8 mouse cellular contexts compared by ENCODE assay signal in the genomic region with DNA sequence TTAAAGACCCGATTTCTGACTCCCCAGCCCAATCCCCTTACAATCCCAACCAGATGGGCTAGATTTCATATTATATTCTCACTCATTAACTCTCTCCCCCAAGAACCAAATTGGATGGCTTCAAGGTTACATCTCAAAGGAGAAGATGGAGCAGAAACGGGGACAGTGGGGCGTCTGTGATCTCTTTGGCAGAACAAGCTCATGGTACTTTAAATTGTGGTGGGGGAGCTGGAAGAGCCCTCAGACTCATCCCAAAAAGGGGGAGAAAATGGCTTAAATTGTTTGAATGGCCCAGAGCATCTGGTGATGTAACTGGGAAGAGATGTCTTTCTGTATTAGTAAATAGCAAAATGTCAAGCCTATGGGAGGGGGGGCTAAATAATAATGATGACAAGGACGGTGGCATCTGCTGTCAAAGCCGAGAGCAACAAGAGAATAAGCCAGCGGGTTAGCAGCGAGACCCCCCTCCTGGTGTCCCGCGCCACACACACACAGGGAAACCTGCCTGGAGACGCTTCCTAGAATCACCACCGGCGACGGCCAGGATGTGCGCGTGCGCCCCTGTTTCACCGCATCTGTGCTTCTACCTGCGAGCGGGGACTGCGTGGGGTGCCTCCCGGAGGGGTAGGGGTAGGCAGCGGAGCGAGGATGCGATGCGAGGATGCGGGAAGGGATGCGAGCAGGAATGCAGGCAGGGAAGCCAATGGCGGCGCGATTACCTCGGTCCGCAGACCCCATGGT. TPM values are rescaled to one million over a fixed set of nuclear protein-coding genes. Genes with fewer than 3 reads are reported as not detected.
DNase-seq lines count a peak whose midpoint lies in the region; ATAC-seq and TF ChIP-seq lines count a peak whose summit lies in the region.

No protein-coding gene starts in this region.

- H3K27me3 ChIP-seq in embryonic facial prominence, embryonic 13.5 days: peaks cover 60% of the 10 kb centered on the region
- no peaks in the 10 kb centered on the region for H3K27me3 ChIP-seq in hindbrain, postnatal 0 days (ENCODE audit: insufficient read depth, low read length)
- peaks cover 83% of the 10 kb centered on the region for H3K27me3 ChIP-seq in liver, embryonic 12.5 days (replicated peaks)

- no peak for DNase-seq in gastrocnemius, adult 2 months
- no peak for DNase-seq in gastrocnemius, postnatal 14 days
- peak; percentile 50 for DNase-seq in R1 (ENCODE audit: low read depth, low spot score)
- peak; percentile 68 for DNase-seq in hindbrain, postnatal 0 days (ENCODE audit: low spot score)
- DNase-seq in right cerebral cortex, postnatal 25 days: peak; percentile 67
- DNase-seq in urinary bladder, adult 18-20 months (ENCODE audit: low spot score in 2 of 2): no peak

- peak overlapping the region; percentile 74 for H3K27ac ChIP-seq in gastrocnemius, adult 2 months
- peak overlapping the region; percentile 89 for H3K27ac ChIP-seq in embryonic facial prominence, embryonic 13.5 days
- H3K27ac ChIP-seq in hindbrain, postnatal 0 days: peak overlapping the region; percentile 86
- H3K27ac ChIP-seq in liver, embryonic 12.5 days: no peak overlapping the region

- H3K9ac ChIP-seq in embryonic facial prominence, embryonic 13.5 days: peak overlapping the region; percentile 78
- peak overlapping the region; percentile 72 for H3K9ac ChIP-seq in hindbrain, postnatal 0 days (replicated peaks; ENCODE audit: low read length)
- no peak overlapping the region for H3K9ac ChIP-seq in liver, embryonic 12.5 days

- ATAC-seq in embryonic facial prominence, embryonic 13.5 days (ENCODE audit: insufficient number of reproducible peaks, insufficient read depth, low FRiP score, low TSS enrichment, low read depth): no peak
- peak; percentile 67 for ATAC-seq in hindbrain, postnatal 0 days
- ATAC-seq in liver, embryonic 12.5 days: no peak

- peak overlapping the region; percentile 78 for H3K4me3 ChIP-seq in gastrocnemius, adult 2 months
- peak overlapping the region; percentile 59 for H3K4me3 ChIP-seq in embryonic facial prominence, embryonic 13.5 days
- H3K4me3 ChIP-seq in hindbrain, postnatal 0 days (ENCODE audit: low read length): peak overlapping the region; percentile 56
- peak overlapping the region; percentile 30 for H3K4me3 ChIP-seq in liver, embryonic 12.5 days

- intact Hi-C loops in gastrocnemius, adult 2 months (cut with DNase I): no loop called here
- intact Hi-C loops in gastrocnemius, postnatal 14 days (cut with DNase I; ENCODE audit: low total_unique reads): no loop called here

- H3K4me2 ChIP-seq in embryonic facial prominence, embryonic 13.5 days: peak overlapping the region; percentile 95
- H3K4me2 ChIP-seq in hindbrain, postnatal 0 days (ENCODE audit: low read depth, low read length): peak overlapping the region; percentile 92
- H3K4me2 ChIP-seq in liver, embryonic 12.5 days: peak overlapping the region; percentile 58

- no peak for TF ChIP-seq CTCF in gastrocnemius, adult 2 months (IDR thresholded peaks at IDR 0.05)
- no peak for TF ChIP-seq CTCF in hindbrain, postnatal 0 days (IDR thresholded peaks at IDR 0.05; ENCODE audit: low read depth)

- WGBS in embryonic facial prominence, embryonic 13.5 days: 2% methylated on average over 32 of the region's 32 CpGs
- under 1% methylated on average over 32 of the region's 32 CpGs for WGBS in hindbrain, postnatal 0 days
- WGBS in liver, embryonic 12.5 days (ENCODE audit: insufficient replicate concordance): 4% methylated on average over 32 of the region's 32 CpGs

- peaks cover 41% of the 10 kb centered on the region for H3K4me1 ChIP-seq in embryonic facial prominence, embryonic 13.5 days
- 0 out of 2 replicates have a peak, but pooled peaks cover 8% of the 10 kb centered on the region for H3K4me1 ChIP-seq in hindbrain, postnatal 0 days (ENCODE audit: insufficient read depth, low read length)
- H3K4me1 ChIP-seq in liver, embryonic 12.5 days: peaks cover 20% of the 10 kb centered on the region

- no peaks in the 10 kb centered on the region for H3K36me3 ChIP-seq in embryonic facial prominence, embryonic 13.5 days
- H3K36me3 ChIP-seq in hindbrain, postnatal 0 days (ENCODE audit: insufficient read depth, low read length): no peaks in the 10 kb centered on the region
- H3K36me3 ChIP-seq in liver, embryonic 12.5 days: no peaks in the 10 kb centered on the region

- no peaks in the 10 kb centered on the region for H3K9me3 ChIP-seq in embryonic facial prominence, embryonic 13.5 days
- no peaks in the 10 kb centered on the region for H3K9me3 ChIP-seq in hindbrain, postnatal 0 days (ENCODE audit: low read length)
- no peaks in the 10 kb centered on the region for H3K9me3 ChIP-seq in liver, embryonic 12.5 days (replicated peaks)

RNA-seq across cellular contexts. Expression of a gene that starts 0.5 kb away (rescaled TPM):
- 1 to 10 TPM; 7.1 to 9.1 TPM for total RNA-seq in gastrocnemius, adult 2 months (2021)
- total RNA-seq in gastrocnemius, postnatal 14 days (2021): 1 to 10 TPM; 6.5 to 7.5 TPM
- polyA plus RNA-seq in embryonic facial prominence, embryonic 13.5 days (2015; fragmentation: Nextera tagmentation; extraction: Ambion mirVana): 4.9 and 5.9 TPM in 2 replicates
- total RNA-seq in hindbrain, postnatal 0 days (2014; rRNA removed): 7.4 and 8.5 TPM in 2 replicates
- polyA plus RNA-seq in hindbrain, postnatal 0 days (2015; fragmentation: Nextera tagmentation; extraction: Ambion mirVana): 6.5 and 6.6 TPM in 2 replicates
- 0.29 and 0.41 TPM in 2 replicates for polyA plus RNA-seq in liver, embryonic 12.5 days (2016; fragmentation: Nextera tagmentation; extraction: Ambion mirVana)

Comparison
In these comparisons a context has a peak if more than half of its experiments do, and no peak if none do; other contexts are left out.
1. DNase-seq: peak in R1 (single experiment), hindbrain, postnatal 0 days (single experiment) and right cerebral cortex, postnatal 25 days (single experiment); none in gastrocnemius, adult 2 months (single experiment), gastrocnemius, postnatal 14 days (single experiment) and urinary bladder, adult 18-20 months (0 of 2).
2. Peak in every context shown above with its lines, with median percentiles within 50 percentile points of each other: H3K4me3 ChIP-seq and H3K4me2 ChIP-seq.